Mouse (Mus musculus): ENCODE results near the gene Apol11b. TPM values are rescaled to one million over a fixed set of nuclear protein-coding genes. Genes with fewer than 3 reads are reported as not detected.

Gene Apol11b
- total and polyA plus RNA-seq, 2 experiments from 2014 or later: not detected

DNA sequence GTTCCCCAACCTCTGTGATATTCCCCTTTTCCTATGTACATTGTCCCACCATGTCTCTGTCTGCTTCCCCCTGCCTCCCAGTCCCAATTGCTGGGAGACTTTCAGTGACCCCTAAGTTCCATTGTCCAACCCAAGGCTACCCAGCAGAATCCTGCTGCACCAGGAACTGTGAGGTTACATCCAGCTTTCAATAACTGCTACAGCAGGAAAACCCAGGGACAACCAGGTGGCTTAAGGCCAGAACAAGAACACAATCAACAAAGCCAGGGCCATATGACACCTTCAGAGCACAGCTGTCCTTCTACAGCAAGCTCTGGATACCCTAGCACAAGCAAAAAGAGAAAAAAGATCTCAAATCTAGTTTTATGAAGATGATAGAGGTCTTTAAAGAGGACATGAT is 54.1 kb downstream of the Apol11b start:
- Histone ChIP-seq H3K4me1 (ENCODE audit: insufficient read depth) (no peaks in the 10 kb centered on the region), H3K4me3 (ENCODE audit: low read depth, low read length) (no peak overlapping the region), H3K27ac (ENCODE audit: low read depth, low read length) (no peak overlapping the region), H3K9me3 (ENCODE audit: low read length) (0 out of 2 replicates have a peak, but pooled peaks cover under 1% of the 10 kb centered on the region), H3K27me3 (ENCODE audit: insufficient read depth, low read length) (no peaks in the 10 kb centered on the region), H3K9ac (no peak overlapping the region), H3K36me3 (ENCODE audit: insufficient read depth) (no peaks in the 10 kb centered on the region), H3K4me2 (ENCODE audit: low read depth) (no peak overlapping the region)
- no peak for ATAC-seq
- no peak for TF ChIP-seq CTCF (IDR thresholded peaks at IDR 0.05; ENCODE audit: low read depth)
- no peak for DNase-seq

DNA sequence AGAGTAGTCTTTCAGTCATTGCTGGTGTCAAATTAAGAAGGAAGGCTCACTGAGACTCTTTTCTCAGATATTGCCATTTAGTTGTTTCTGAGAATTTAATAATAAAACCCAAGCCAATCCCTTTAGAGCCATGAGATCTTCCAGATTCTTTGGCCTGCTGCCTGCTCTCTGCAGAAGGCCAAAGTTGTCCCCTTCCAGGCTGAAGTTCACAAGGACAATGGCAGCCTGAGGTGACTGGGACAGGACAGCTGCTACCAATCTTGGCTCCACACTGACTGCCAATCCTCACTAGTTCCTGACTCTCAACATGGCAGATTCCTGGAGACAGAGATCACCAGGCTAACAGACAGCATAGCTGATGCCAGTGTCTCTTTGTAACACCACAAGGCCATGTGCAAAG is 56.1 kb downstream of the Apol11b start:
- TF ChIP-seq CTCF (IDR thresholded peaks at IDR 0.05; ENCODE audit: low read depth): no peak
- H3K4me1 ChIP-seq (ENCODE audit: insufficient read depth): no peaks in the 10 kb centered on the region
- DNase-seq (no peak), ATAC-seq (no peak)
- no peak overlapping the region for H3K9ac ChIP-seq
- no peak overlapping the region for H3K4me3 ChIP-seq (ENCODE audit: low read depth, low read length)
- no peaks in the 10 kb centered on the region for H3K27me3 ChIP-seq (ENCODE audit: insufficient read depth, low read length)
- H3K4me2 ChIP-seq (ENCODE audit: low read depth): no peak overlapping the region
- H3K27ac ChIP-seq (ENCODE audit: low read depth, low read length): no peak overlapping the region
- H3K36me3 ChIP-seq (ENCODE audit: insufficient read depth): no peaks in the 10 kb centered on the region
- H3K9me3 ChIP-seq (ENCODE audit: low read length): 0 out of 2 replicates have a peak, but pooled peaks cover 5% of the 10 kb centered on the region

Other genes starting within 250 kb of the Apol11b start
- gene Apol7a, start 244.2 kb downstream of the Apol11b start, total RNA-seq (2014; rRNA removed): not detected in 2 replicates
- not detected in 2 replicates for gene Apol7a, start 244.2 kb downstream of the Apol11b start, polyA plus RNA-seq (2015; fragmentation: Nextera tagmentation; extraction: Ambion mirVana)
- 6.6 TPM in 1 of 2 replicates, not detected in the other for gene Apol9a, start 232.2 kb downstream of the Apol11b start, total RNA-seq (2014; rRNA removed)
- gene Apol9a, start 232.2 kb downstream of the Apol11b start, polyA plus RNA-seq (2015; fragmentation: Nextera tagmentation; extraction: Ambion mirVana): 0.55 and 0.99 TPM in 2 replicates
- gene Apol7b, start 195.8 kb downstream of the Apol11b start, total RNA-seq (2014; rRNA removed): not detected in 2 replicates
- gene Apol7b, start 195.8 kb downstream of the Apol11b start, polyA plus RNA-seq (2015; fragmentation: Nextera tagmentation; extraction: Ambion mirVana): 0.13 TPM in 1 of 2 replicates, not detected in the other
- gene Apol10a, start 166.2 kb downstream of the Apol11b start, total RNA-seq (2014; rRNA removed): not detected in 2 replicates
- not detected in 2 replicates for gene Apol10a, start 166.2 kb downstream of the Apol11b start, polyA plus RNA-seq (2015; fragmentation: Nextera tagmentation; extraction: Ambion mirVana)
- not detected in 2 replicates for gene Apol11a, start 135.0 kb downstream of the Apol11b start, total RNA-seq (2014; rRNA removed)
- gene Apol11a, start 135.0 kb downstream of the Apol11b start, polyA plus RNA-seq (2015; fragmentation: Nextera tagmentation; extraction: Ambion mirVana): not detected in 2 replicates
- not detected in 2 replicates for gene Apol7c, start 110.0 kb downstream of the Apol11b start, total RNA-seq (2014; rRNA removed)
- not detected in 2 replicates for gene Apol7c, start 110.0 kb downstream of the Apol11b start, polyA plus RNA-seq (2015; fragmentation: Nextera tagmentation; extraction: Ambion mirVana)
- not detected in 2 replicates for gene 1700025B11Rik, start 81.4 kb downstream of the Apol11b start, total RNA-seq (2014; rRNA removed)
- not detected in 2 replicates for gene 1700025B11Rik, start 81.4 kb downstream of the Apol11b start, polyA plus RNA-seq (2015; fragmentation: Nextera tagmentation; extraction: Ambion mirVana)
- 0.05 TPM in 1 of 2 replicates, not detected in the other for gene Apol10b, start 47.2 kb downstream of the Apol11b start, total RNA-seq (2014; rRNA removed)
- not detected in 2 replicates for gene Apol10b, start 47.2 kb downstream of the Apol11b start, polyA plus RNA-seq (2015; fragmentation: Nextera tagmentation; extraction: Ambion mirVana)
- gene Gm36245, start 44.0 kb downstream of the Apol11b start, total RNA-seq (2014; rRNA removed): not detected in 2 replicates
- gene Gm36245, start 44.0 kb downstream of the Apol11b start, polyA plus RNA-seq (2015; fragmentation: Nextera tagmentation; extraction: Ambion mirVana): not detected in 2 replicates
- not detected in 2 replicates for gene Apol7e, start 55.6 kb upstream of the Apol11b start, total RNA-seq (2014; rRNA removed)
- gene Apol7e, start 55.6 kb upstream of the Apol11b start, polyA plus RNA-seq (2015; fragmentation: Nextera tagmentation; extraction: Ambion mirVana): 0.08 TPM in 1 of 2 replicates, not detected in the other
- gene Apol9b, start 85.8 kb upstream of the Apol11b start, total RNA-seq (2014; rRNA removed): not detected in 2 replicates
- gene Apol9b, start 85.8 kb upstream of the Apol11b start, polyA plus RNA-seq (2015; fragmentation: Nextera tagmentation; extraction: Ambion mirVana): 0.16 TPM in 1 of 2 replicates, not detected in the other
- 0.08 and 2.0 TPM in 2 replicates for gene Apol8, start 113.7 kb upstream of the Apol11b start, total RNA-seq (2014; rRNA removed)
- 0.36 and 0.44 TPM in 2 replicates for gene Apol8, start 113.7 kb upstream of the Apol11b start, polyA plus RNA-seq (2015; fragmentation: Nextera tagmentation; extraction: Ambion mirVana)
- 26.4 and 35.2 TPM in 2 replicates for gene Myh9, start 198.9 kb upstream of the Apol11b start, total RNA-seq (2014; rRNA removed)
- gene Myh9, start 198.9 kb upstream of the Apol11b start, polyA plus RNA-seq (2015; fragmentation: Nextera tagmentation; extraction: Ambion mirVana): 5.8 and 7.2 TPM in 2 replicates